Mouse (Mus musculus) erythroblast, embryonic 14.5 days (primary cell): Measurements from ENCODE around the gene Araf.

Experiments
- GATA1 ChIP-seq: IDR thresholded peaks from 2 replicates; pipeline ENCODE4 v1.6.1; 2012; ENCODE audit warnings: low read length, inconsistent platforms, mixed read lengths
- TAL1 ChIP-seq: IDR thresholded peaks from 3 replicates; pipeline ENCODE4 v1.6.1; 2012; ENCODE audit warnings: low read length, inconsistent platforms, mixed read lengths

DNA sequence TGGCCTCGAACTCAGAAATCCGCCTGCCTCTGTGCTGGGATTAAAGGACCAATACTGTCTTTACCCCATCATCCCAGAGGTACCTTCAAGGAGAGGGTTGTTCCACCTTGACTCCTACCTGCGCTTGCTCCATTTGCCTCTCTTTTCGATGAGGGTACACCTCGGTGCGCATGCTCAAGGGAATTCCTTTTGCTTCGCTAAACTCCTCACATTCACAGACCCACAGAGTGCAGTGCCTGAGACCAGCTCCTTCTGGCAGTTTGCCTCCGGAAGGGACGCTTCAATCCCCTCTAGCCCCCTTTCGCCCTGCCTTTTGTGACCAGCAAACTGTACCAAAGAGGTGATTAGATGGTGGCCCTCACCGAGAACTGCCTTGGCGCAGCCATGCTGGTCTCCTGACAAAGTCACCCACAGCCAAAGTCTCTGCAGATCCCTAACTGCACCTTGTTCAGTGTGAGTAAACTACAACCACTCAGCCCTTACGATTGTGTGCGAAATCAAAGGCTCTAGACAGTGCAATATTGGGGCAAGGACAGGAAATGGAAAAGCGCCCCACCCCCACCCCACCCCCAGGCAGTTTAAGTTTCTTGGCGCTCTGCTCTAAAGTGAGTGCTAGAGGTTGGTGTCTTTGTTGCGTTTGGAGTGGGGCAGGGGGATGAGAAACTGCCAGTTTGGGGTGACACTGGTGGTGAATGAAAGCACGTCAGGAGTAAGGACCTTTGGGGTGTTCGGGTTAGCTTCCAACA lies 22.2 kb upstream of the Araf start:
- no peak for TF ChIP-seq TAL1
- TF ChIP-seq GATA1 = no peak
